Mouse (Mus musculus): ENCODE results near the gene Atad1.
"Not testable (repeated sequence)": the region's sequence is repeated elsewhere in the genome, so short reads cannot be mapped to it uniquely, and the experiment has no call there.

Gene Atad1

GRCm38 (mm10) chr19:32739686-32740085 lies at the start of gene Atad1:
Gene Atad1 (minus strand): TSS chr19:32739786.
- no peak for DNase-seq (ENCODE audit: low read depth, low spot score)

- DNase-seq (ENCODE audit: low read depth, low spot score) = not testable (repeated sequence)
These were observed 48.4 kb upstream of the Atad1 start for GRCm38 (mm10) chr19:32788016-32788415.

GRCm38 (mm10) chr19:32787388-32787787 lies 47.8 kb upstream of the Atad1 start:
- DNase-seq (ENCODE audit: low read depth, low spot score) = not testable (repeated sequence)

DNA sequence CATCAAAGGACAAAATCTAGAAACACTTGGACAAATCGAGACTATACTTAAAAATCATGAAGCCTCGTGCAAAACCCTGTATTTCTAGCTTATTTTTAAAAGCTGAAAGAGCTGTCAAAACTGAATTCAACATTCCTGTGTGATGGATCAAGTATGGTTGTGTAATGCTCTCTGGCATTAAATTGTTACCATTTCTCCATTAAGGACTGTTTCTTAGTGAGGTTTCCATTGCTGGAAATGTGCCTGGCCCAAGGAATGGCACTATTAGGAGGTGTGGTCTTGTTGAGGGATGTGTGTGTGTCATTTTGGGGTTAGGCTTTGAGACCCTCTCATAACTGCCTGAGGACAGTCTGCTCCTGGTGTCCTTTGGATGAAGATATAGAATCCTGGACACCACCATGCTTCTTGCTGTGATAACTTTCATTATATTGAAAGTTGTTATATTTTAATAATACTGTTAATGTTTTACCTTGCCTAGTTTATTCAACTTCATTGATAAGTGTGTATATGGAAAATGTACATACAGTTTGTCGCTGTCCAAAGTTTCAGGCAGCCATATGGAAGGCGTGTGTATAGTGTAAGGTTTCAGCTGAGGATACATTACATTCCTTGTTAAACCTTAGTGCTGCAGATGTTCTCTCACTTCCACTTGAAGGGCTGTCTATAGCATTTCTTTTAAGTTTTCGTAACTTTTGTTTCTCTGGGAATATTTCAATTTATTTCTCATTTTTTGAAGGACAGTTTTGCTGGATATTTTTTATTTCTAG lies 41.9 kb upstream of the Atad1 start:
- DNase-seq (ENCODE audit: low read depth, low spot score) = no peak

DNA sequence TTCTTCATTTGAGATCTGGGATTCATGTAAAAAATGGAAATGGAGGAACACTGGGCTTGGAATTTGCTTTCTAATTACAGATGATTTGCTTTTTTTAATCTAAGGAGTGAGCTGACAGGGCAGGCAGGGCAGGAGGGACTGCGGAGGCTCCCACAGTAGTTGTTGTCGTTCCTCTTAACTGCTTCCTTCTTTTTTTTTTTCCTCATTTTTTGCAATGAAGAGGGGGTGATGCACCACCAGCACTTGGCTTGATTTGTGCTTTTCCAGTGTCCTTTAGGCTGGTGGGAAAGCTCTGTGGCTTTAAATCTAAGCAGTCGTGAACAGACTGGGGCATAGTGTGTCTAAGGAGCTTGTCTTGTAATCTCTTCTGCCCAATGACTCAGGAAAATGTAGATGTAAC lies 39.5 kb upstream of the Atad1 start:
- DNase-seq (ENCODE audit: low read depth, low spot score) = no peak

GRCm38 (mm10) chr19:32778411-32778810 lies 38.8 kb upstream of the Atad1 start:
- DNase-seq (ENCODE audit: low read depth, low spot score) = no peak

GRCm38 (mm10) chr19:32762493-32762892 lies 22.9 kb upstream of the Atad1 start:
- DNase-seq (ENCODE audit: low read depth, low spot score) = no peak

DNA sequence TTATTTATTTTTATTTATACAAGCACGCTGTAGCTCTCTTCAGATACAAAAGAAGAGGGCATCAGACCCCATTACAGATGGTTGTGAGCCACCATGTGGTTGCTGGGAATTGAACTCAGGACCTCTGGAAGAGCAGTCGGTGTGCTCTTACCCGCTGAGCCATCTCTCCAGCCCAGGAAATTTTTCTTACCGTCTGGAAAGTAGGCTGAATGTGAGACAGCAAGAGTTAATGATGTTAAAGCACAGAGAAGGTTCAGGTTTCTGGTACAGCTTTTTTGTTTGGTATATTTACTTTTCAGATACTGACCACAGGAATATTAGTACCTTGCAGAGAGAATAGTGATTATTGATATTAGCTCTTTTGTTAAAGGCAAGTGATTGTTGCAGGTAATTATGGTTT lies 21.6 kb upstream of the Atad1 start:
- DNase-seq (ENCODE audit: low read depth, low spot score) = no peak

- peak; percentile 36 for DNase-seq (ENCODE audit: low read depth, low spot score)
These were observed 20.9 kb upstream of the Atad1 start for GRCm38 (mm10) chr19:32760499-32760898.

DNA sequence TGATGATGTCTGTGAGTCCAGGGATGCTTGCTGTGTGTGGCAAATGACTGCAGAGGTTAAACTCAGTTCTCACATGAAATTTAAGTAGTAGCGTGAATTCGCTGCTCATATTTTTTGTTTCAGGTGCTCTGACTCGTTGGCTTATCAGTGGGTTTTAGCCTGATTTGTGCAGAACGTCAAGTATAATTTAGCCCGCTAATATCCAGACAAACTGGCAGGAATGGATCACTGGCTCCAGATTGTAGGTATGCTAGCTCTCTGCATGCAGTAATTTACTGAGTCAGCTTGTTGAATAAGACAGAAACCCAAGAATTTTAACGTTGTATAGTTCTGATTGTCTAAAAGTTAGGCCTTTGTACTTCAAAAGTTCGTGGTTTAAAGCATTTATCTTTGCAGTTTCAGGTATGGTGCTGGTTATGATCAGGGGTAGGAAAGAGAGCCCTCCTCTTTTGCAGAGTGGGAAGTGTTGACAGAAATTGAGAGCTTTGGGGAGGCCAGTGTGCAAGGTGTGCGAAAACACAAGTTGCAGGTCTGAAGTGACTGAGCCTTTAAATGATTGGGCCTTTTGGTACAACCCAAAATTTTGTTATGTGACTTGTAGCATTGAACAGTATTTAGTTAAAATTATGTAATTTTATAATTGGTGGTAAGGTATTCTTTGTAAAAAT lies 19.9 kb upstream of the Atad1 start:
- no peak for DNase-seq (ENCODE audit: low read depth, low spot score)

GRCm38 (mm10) chr19:32758793-32759161 lies 19.2 kb upstream of the Atad1 start:
- no peak for DNase-seq (ENCODE audit: low read depth, low spot score)

GRCm38 (mm10) chr19:32757831-32758792 lies 18.5 kb upstream of the Atad1 start:
- peak; percentile 49 for DNase-seq (ENCODE audit: low read depth, low spot score)

DNA sequence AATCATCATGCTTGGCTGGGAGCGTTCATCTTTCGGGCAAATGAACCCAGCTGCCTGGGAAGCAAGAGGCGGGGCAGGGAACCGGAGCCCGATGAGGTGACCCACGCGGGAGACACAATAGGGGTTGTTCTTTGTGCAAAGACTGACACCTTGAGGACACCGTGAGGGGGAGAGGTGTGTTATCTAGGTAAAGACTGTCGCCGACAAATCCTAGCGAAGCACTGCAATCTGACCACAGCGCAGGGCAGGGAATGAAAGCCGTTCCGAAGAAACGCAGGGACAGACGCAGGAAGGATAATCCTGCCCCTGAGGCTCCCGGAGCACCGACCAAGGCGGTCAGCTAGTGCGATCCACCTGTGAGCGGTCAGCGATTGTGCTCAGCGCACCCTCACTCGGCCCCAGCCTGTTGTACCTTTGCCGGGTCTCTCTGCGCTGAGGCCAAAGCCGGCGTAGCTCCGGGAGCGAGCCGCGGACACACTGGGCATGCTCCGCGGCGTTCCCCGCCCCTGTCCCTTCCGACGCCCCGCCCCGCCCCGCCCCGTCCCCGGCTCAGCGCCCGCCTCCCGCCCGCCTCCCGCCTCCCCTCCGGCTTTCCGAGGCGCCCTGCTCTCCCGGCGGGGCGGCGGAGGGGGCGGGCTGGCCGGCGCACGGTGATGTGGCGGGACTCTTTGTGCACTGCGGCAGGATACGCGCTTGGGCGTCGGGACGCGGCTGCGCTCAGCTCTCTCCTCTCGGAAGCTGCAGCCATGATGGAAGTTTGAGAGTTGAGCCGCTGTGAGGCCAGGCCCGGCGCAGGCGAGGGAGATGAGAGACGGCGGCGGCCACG lies 17.5 kb upstream of the Atad1 start, which contains the start of gene Pten:
Gene Pten (plus strand): TSS at position 598 of the 826 bp plus-strand sequence.
- DNase-seq (ENCODE audit: low read depth, low spot score) = peak; percentile 89

GRCm38 (mm10) chr19:32756636-32756899 lies 17.0 kb upstream of the Atad1 start:
- DNase-seq (ENCODE audit: low read depth, low spot score) = no peak

- peak; percentile 98 for DNase-seq (ENCODE audit: low read depth, low spot score)
These were observed 16.4 kb upstream of the Atad1 start for GRCm38 (mm10) chr19:32755792-32756635.

DNA sequence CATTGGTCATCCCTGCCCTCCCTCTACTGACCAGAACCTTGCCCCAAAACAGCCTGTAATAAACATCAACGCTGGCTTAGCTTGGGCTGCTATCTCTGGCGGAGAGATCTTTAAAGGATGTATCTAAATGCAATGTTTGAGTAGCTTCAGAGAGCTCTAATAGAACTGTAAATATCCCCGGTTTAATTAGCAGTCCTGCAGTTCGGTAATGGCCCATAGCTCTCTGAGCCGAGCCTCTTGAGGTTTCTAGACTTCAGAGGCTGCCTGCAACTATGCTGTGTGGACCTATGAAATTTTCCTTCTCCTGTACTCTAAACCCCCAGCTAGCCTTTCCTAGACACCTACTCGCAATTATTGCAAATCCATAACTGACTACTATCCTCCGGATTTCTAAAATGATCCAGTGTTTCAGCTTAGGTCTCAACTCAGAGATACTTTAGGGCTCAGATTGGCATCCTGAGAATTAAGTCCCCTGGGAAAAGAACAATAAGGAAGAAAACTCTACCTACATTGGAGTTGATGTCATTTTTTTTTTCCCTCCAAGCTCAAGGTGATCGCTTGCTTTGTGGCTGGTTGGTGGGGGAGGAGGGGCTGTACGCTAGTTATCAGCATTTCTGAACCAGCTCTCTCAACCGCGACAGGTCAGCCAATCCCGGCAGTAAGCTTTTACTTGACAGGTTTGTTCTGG lies 15.7 kb upstream of the Atad1 start:
- no peak for DNase-seq (ENCODE audit: low read depth, low spot score)

GRCm38 (mm10) chr19:32754188-32755000 lies 14.8 kb upstream of the Atad1 start:
- no peak for DNase-seq (ENCODE audit: low read depth, low spot score)

DNA sequence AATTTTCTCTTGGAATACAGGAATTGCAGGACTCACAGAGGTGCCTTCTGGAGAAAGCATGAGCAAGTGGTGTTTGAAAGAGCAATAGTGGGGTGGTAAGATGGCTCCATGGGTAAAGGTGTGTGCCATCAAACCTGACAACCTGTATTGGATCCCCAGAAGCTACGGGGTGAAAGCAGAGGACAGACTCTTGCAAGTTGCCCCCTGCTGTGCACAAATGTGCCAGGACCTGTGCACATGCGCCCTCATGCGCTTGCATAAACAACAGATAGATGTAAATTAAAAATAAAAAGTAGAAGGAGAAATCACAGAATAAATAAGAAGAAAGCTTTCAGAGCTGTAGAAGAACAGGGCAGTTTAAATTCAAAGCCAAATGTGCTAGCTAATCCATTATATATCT lies 13.8 kb upstream of the Atad1 start:
- no peak for DNase-seq (ENCODE audit: low read depth, low spot score)

DNA sequence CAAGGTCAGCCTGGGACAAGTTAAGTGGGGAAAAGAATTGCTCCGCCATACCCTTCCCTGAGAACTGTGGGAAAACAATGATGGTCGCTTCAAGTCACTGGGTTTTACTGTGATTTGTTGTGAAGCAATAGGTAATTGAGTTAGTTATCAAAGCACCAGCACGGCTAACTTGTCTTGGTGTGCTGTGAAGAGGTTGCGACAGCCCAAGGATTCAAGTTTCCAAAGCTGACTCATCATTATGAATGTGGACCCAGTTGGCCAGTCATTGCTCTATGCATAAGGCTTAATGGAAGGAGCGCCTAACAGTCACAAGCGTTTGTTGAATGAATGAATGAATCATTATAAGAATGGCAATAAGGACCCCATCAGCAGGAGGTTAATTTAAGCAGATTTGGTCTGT lies 12.8 kb upstream of the Atad1 start:
- peak; percentile 60 for DNase-seq (ENCODE audit: low read depth, low spot score)
